In the genomic region with DNA sequence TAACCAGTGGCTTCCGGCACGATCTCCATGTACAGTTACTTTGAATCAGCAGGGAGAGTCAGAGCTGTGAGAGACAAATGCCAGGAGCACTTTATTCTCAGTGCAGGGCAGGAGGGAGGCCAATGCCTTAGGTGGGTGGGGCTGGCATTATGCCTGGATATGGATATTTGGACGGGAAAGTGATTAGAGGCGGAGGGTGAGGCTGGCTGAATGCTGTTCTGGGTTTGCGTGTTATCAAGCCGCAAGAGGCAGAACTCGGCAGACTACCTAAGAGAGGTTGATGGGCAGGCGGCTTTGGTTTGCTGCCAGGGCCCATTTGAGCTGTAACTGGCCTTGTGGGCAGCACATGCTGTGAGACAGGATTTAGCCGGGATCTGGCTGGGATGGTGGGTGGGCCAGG, we compare ENCODE assay signal across 7 mouse cellular contexts.
DNase-seq lines count a peak whose midpoint lies in the region; ATAC-seq lines count a peak whose summit lies in the region.

No protein-coding gene starts in this region.

- H3K27me3 ChIP-seq in intestine, embryonic 15.5 days (replicated peaks) = no peaks in the 10 kb centered on the region
- H3K27me3 ChIP-seq in limb, embryonic 13.5 days = peaks cover 47% of the 10 kb centered on the region
- H3K27me3 ChIP-seq in neural tube, embryonic 14.5 days (ENCODE audit: control insufficient read depth, insufficient read depth, low read length) = no peaks in the 10 kb centered on the region

- H3K9ac ChIP-seq in intestine, embryonic 15.5 days = no peak overlapping the region
- H3K9ac ChIP-seq in limb, embryonic 13.5 days = 0 out of 2 replicates have a peak overlapping the region, but pooled peaks have one; percentile 10
- H3K9ac ChIP-seq in neural tube, embryonic 14.5 days (replicated peaks; ENCODE audit: low read depth, low read length) = no peak overlapping the region

- no peak overlapping the region for H3K4me3 ChIP-seq in intestine, embryonic 15.5 days (replicated peaks)
- H3K4me3 ChIP-seq in limb, embryonic 13.5 days = no peak overlapping the region
- no peak overlapping the region for H3K4me3 ChIP-seq in neural tube, embryonic 14.5 days (ENCODE audit: low read depth, low read length)

- H3K4me1 ChIP-seq in intestine, embryonic 15.5 days (replicated peaks) = peaks cover 47% of the 10 kb centered on the region
- H3K4me1 ChIP-seq in limb, embryonic 13.5 days = peaks cover 31% of the 10 kb centered on the region
- peaks cover 31% of the 10 kb centered on the region for H3K4me1 ChIP-seq in neural tube, embryonic 14.5 days (ENCODE audit: control insufficient read depth, insufficient read depth, low read length)

- WGBS in intestine, embryonic 15.5 days = 43% methylated on average over 9 of the region's 9 CpGs
- WGBS in limb, embryonic 13.5 days = 26% methylated on average over 9 of the region's 9 CpGs
- WGBS in neural tube, embryonic 14.5 days = 23% methylated on average over 9 of the region's 9 CpGs

- H3K4me2 ChIP-seq in intestine, embryonic 15.5 days (replicated peaks) = no peak overlapping the region
- H3K4me2 ChIP-seq in limb, embryonic 13.5 days (replicated peaks) = 0 out of 2 replicates have a peak overlapping the region, but pooled peaks have one; percentile 17
- no peak overlapping the region for H3K4me2 ChIP-seq in neural tube, embryonic 14.5 days (ENCODE audit: low read depth, low read length)

- DNase-seq in adrenal gland, postnatal 14 days = peak; percentile 78
- peak; percentile 52 for DNase-seq in cerebellum, adult 9-10 months
- DNase-seq in gastrocnemius, postnatal 25 days = peak; percentile 70
- no peak for DNase-seq in spleen, postnatal 14 days (ENCODE audit: low spot score in 2 of 2)

- no peaks in the 10 kb centered on the region for H3K9me3 ChIP-seq in intestine, embryonic 15.5 days
- H3K9me3 ChIP-seq in limb, embryonic 13.5 days = no peaks in the 10 kb centered on the region
- no peaks in the 10 kb centered on the region for H3K9me3 ChIP-seq in neural tube, embryonic 14.5 days (ENCODE audit: control insufficient read depth, low read length)

- no peak overlapping the region for H3K27ac ChIP-seq in intestine, embryonic 15.5 days
- no peak overlapping the region for H3K27ac ChIP-seq in limb, embryonic 13.5 days
- H3K27ac ChIP-seq in neural tube, embryonic 14.5 days (ENCODE audit: low read depth, low read length) = peak overlapping the region; percentile 57

- H3K36me3 ChIP-seq in intestine, embryonic 15.5 days = no peaks in the 10 kb centered on the region
- H3K36me3 ChIP-seq in limb, embryonic 13.5 days = no peaks in the 10 kb centered on the region
- no peaks in the 10 kb centered on the region for H3K36me3 ChIP-seq in neural tube, embryonic 14.5 days (ENCODE audit: control insufficient read depth, insufficient read depth, low read length)

- peak; percentile 71 for ATAC-seq in intestine, embryonic 15.5 days
- ATAC-seq in limb, embryonic 13.5 days (ENCODE audit: low FRiP score, low read depth) = peak; percentile 64
- ATAC-seq in neural tube, embryonic 14.5 days (ENCODE audit: low read depth) = 0 out of 2 replicates have a peak, but pooled peaks have one; percentile 26

Comparison
In these comparisons a context has a peak if more than half of its experiments do, and no peak if none do; other contexts are left out.
1. DNase-seq: peak in adrenal gland, postnatal 14 days (single experiment), cerebellum, adult 9-10 months (single experiment) and gastrocnemius, postnatal 25 days (single experiment); none in spleen, postnatal 14 days (0 of 2).
2. Peak in every context shown above with its lines, with median percentiles within 50 percentile points of each other: ATAC-seq.